Mouse (Mus musculus): ENCODE measurements around the gene Rimklb.

DNA sequence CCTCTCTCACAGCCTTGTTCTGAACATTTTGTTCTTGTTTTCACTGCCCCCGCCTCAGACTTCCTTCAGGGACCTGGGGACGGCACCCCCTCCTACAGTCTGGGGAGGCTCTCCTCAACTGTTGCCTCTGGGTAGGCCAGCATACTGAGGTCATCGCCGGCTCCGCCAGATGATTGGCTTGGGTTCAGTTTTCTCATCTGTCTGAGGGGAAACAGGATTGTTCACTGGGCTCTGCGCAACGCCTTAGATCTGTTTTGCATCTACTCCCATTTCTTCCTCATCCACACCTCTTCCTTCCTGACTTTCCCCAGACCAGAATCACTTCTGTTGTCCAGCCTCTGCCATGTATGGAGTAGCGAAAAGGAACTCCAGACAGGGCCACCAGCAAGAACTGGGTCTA is 9.9 kb upstream of the Rimklb start:
- TF ChIP-seq CTCF (IDR thresholded peaks at IDR 0.05; ENCODE audit: low read depth, low read length) (no peak), POLR2A (IDR thresholded peaks at IDR 0.05; ENCODE audit: extremely low read depth, insufficient read depth, low read length) (no peak)

Data from liver, adult 2 months (tissue).